Mouse (Mus musculus): ENCODE data around the gene Ttll4.

Ttll4 gene

DNA sequence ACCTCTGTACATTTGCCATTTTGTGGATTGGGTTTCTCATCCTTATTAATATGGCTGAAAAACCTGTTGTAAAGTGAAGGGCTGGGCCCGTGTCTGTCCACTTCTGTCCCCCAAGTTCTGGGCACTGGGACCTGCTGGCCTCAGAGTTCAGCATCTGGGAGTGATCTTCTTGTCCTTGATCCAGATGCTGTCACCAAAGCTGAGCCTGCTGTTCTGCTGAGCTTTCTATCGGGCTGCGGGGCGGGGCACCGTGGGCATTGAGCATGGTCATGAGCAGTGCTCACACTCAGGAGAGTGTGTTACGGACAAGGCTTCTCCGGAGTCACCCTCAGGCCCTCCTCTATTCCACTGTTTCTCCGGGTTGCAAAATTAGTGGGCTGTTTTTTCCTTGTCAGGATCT, 56.6 kb downstream of the Ttll4 start:
- DNase-seq (ENCODE audit: low read depth, low spot score): no peak
- no peaks in the 10 kb centered on the region for H3K27me3 ChIP-seq (ENCODE audit: control insufficient read depth, insufficient read depth, low read length, poor library complexity, severe bottlenecking)
- H3K36me3 ChIP-seq (ENCODE audit: control insufficient read depth, insufficient read depth, low read length, poor library complexity, severe bottlenecking): no peaks in the 10 kb centered on the region

DNA sequence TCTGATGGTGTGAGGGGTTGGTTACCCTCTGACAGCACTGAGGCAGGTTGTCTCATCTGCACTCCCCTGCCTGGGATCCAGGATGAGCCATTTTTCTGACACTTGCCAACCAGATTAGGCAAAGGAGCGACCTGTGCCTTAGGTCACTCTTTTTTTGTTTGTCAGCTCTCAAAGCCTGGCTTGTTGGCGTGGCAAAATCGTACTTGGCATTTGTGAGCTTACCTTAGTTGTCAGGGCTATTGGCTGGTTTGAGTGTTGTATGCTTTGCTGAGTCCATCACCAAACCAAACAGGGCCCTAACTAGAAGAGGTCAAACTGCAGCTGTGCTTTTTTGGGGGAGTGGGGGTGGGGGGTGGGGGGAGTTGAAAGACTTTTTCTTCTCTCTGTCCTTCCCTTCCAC, 57.7 kb downstream of the Ttll4 start:
- Histone ChIP-seq H3K27me3 (ENCODE audit: control insufficient read depth, insufficient read depth, low read length, poor library complexity, severe bottlenecking) (no peaks in the 10 kb centered on the region), H3K36me3 (ENCODE audit: control insufficient read depth, insufficient read depth, low read length, poor library complexity, severe bottlenecking) (no peaks in the 10 kb centered on the region)
- DNase-seq (ENCODE audit: low read depth, low spot score): no peak

DNA sequence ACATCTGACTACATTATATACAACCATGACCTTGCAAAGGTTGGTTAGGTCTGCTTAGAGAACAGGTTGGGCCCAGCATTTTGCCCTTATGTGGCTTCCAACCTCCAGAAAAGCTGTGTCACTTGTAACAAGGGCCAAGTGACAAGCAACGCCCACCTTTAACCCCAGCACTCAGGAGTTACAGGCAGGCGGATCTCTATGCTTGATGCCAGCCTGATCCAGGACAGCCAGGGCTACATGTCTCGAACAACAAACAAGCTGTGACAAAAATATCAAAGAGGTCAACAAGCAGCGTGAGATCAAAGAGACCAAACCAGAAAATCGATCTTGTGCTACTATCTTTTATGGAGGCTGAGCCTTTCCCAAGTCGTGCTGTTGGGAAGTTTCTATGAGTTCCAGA, 60.1 kb downstream of the Ttll4 start:
- Histone ChIP-seq H3K27me3 (ENCODE audit: control insufficient read depth, insufficient read depth, low read length, poor library complexity, severe bottlenecking) (no peaks in the 10 kb centered on the region), H3K36me3 (ENCODE audit: control insufficient read depth, insufficient read depth, low read length, poor library complexity, severe bottlenecking) (no peaks in the 10 kb centered on the region)
- DNase-seq (ENCODE audit: low read depth, low spot score): no peak

DNA sequence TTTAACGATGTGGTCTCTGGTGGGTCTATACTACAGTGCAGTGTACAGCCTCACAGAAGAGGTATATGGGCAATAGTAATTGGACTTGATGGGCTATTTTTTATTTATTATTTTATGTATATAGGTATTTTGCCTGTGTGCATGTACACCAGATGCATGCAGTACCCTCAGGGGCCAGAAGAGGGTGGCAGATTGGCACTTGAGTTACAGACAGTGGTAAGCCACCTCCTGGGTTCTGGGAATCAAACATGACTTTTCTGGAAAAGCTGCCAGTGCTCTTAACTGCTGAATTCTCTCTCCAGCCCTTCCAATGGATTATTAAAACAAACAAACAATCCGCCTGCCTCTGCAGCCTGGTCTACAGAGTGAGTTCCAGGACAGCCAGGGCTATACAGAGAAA, 62.2 kb downstream of the Ttll4 start:
- Histone ChIP-seq H3K36me3 (ENCODE audit: control insufficient read depth, insufficient read depth, low read length, poor library complexity, severe bottlenecking) (no peaks in the 10 kb centered on the region), H3K27me3 (ENCODE audit: control insufficient read depth, insufficient read depth, low read length, poor library complexity, severe bottlenecking) (no peaks in the 10 kb centered on the region)
- peak; percentile 33 for DNase-seq (ENCODE audit: low read depth, low spot score)

- Histone ChIP-seq H3K36me3 (ENCODE audit: control insufficient read depth, insufficient read depth, low read length, poor library complexity, severe bottlenecking) (no peaks in the 10 kb centered on the region), H3K27me3 (ENCODE audit: control insufficient read depth, insufficient read depth, low read length, poor library complexity, severe bottlenecking) (no peaks in the 10 kb centered on the region)
- DNase-seq (ENCODE audit: low read depth, low spot score): no peak
These were observed 64.6 kb downstream of the Ttll4 start for GRCm38 (mm10) chr1:74726114-74726513.

DNA sequence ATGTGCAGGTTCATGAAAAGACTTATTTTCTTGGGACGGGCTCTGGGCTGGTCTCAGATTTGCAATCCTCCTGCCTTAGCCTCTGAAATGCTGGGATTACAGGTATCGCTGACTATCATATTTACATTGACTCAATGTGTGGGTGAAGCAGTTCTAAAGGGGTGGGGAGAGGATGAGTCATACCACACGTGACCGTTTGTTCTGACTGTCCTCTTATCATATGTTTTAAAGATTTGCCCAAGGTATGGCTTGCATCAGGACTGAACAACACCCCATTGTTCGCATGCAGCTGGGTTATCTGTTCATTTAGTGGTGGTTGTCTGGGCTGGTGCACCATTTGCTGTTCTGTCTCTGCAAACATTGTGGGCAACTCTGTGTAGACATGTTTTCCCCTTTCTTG, 65.1 kb downstream of the Ttll4 start:
- DNase-seq (ENCODE audit: low read depth, low spot score): no peak
- H3K27me3 ChIP-seq (ENCODE audit: control insufficient read depth, insufficient read depth, low read length, poor library complexity, severe bottlenecking): no peaks in the 10 kb centered on the region
- no peaks in the 10 kb centered on the region for H3K36me3 ChIP-seq (ENCODE audit: control insufficient read depth, insufficient read depth, low read length, poor library complexity, severe bottlenecking)

GRCm38 (mm10) chr1:74728446-74728845, 66.9 kb downstream of the Ttll4 start:
- H3K36me3 ChIP-seq (ENCODE audit: control insufficient read depth, insufficient read depth, low read length, poor library complexity, severe bottlenecking): no peaks in the 10 kb centered on the region
- H3K27me3 ChIP-seq (ENCODE audit: control insufficient read depth, insufficient read depth, low read length, poor library complexity, severe bottlenecking): no peaks in the 10 kb centered on the region
- no peak for DNase-seq (ENCODE audit: low read depth, low spot score)

GRCm38 (mm10) chr1:74736977-74737376, 75.4 kb downstream of the Ttll4 start:
- DNase-seq (ENCODE audit: low read depth, low spot score): no peak
- Histone ChIP-seq H3K27me3 (ENCODE audit: control insufficient read depth, insufficient read depth, low read length, poor library complexity, severe bottlenecking) (no peaks in the 10 kb centered on the region), H3K36me3 (ENCODE audit: control insufficient read depth, insufficient read depth, low read length, poor library complexity, severe bottlenecking) (no peaks in the 10 kb centered on the region)

DNA sequence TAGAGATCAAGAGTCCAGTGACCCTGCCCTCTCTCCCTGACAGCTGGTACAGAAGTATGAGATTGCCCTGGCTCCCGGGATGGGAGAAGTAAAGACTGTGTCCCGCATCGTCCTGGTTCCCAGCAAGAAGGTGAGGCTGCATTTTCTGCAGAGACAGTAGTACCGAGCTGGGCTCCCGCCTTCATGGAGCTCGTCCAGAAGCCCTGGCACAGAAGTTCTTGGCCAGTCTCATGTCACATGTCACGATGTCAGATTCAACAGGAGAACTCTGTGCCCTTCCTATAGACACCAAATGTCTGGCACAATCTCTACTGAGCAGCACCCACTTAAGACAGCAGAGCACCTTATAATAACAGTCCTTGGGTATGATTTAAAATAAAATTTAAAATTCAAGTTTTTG, 76.0 kb downstream of the Ttll4 start:
- Histone ChIP-seq H3K27me3 (ENCODE audit: control insufficient read depth, insufficient read depth, low read length, poor library complexity, severe bottlenecking) (no peaks in the 10 kb centered on the region), H3K36me3 (ENCODE audit: control insufficient read depth, insufficient read depth, low read length, poor library complexity, severe bottlenecking) (no peaks in the 10 kb centered on the region)
- no peak for DNase-seq (ENCODE audit: low read depth, low spot score)

DNA sequence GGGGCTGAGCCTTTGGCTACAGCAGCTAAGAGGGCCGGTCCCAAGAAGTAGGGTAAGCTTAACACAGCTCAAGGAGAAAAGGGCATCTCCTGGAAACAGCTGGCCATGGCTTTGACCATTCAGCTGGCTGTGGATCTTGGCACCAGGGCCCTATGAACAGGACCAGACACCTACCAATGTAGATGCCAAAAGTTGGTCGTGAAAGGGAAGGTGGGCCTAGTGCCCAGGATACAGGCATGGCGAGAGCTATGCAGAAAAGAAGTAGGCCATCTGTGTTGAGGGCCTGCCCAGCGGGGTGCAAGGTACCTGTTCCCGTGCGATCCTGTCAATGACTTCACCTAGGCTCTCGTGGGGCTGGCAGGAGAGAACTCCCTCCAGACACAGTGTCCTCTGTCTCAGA, 79.3 kb downstream of the Ttll4 start:
- Histone ChIP-seq H3K27me3 (ENCODE audit: control insufficient read depth, insufficient read depth, low read length, poor library complexity, severe bottlenecking) (no peaks in the 10 kb centered on the region), H3K36me3 (ENCODE audit: control insufficient read depth, insufficient read depth, low read length, poor library complexity, severe bottlenecking) (no peaks in the 10 kb centered on the region)
- DNase-seq (ENCODE audit: low read depth, low spot score): no peak

DNA sequence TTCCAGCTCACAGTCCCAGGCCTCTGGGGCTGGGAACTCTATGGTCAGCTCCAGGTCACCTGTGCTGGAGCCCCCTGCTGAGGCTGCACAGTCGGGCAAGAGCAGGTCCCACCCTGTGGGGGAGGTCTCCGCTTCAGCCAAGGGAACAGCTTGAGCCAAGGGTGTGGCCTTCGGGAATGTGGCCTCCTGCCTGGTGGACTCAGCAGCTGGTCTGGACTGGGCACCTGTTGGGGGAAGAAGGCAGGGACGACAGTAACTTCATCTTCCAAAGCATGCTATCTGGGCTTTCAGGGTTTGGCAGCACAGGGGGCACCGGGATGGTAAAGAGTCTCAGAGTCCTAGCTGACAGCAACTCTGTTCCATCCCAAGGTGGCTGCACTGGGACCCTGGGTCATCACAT, 85.8 kb downstream of the Ttll4 start:
- H3K27me3 ChIP-seq (ENCODE audit: control insufficient read depth, insufficient read depth, low read length, poor library complexity, severe bottlenecking): no peaks in the 10 kb centered on the region
- no peaks in the 10 kb centered on the region for H3K36me3 ChIP-seq (ENCODE audit: control insufficient read depth, insufficient read depth, low read length, poor library complexity, severe bottlenecking)
- DNase-seq (ENCODE audit: low read depth, low spot score): no peak

GRCm38 (mm10) chr1:74748643-74749271, 87.2 kb downstream of the Ttll4 start, which contains the start of gene Prkag3:
TSS of gene Prkag3 (minus strand) at chr1:74749221.
- H3K36me3 ChIP-seq (ENCODE audit: control insufficient read depth, insufficient read depth, low read length, poor library complexity, severe bottlenecking): no peaks in the 10 kb centered on the region
- no peaks in the 10 kb centered on the region for H3K27me3 ChIP-seq (ENCODE audit: control insufficient read depth, insufficient read depth, low read length, poor library complexity, severe bottlenecking)
- DNase-seq (ENCODE audit: low read depth, low spot score): peak; percentile 65

- Histone ChIP-seq H3K27me3 (ENCODE audit: control insufficient read depth, insufficient read depth, low read length, poor library complexity, severe bottlenecking) (no peaks in the 10 kb centered on the region), H3K36me3 (ENCODE audit: control insufficient read depth, insufficient read depth, low read length, poor library complexity, severe bottlenecking) (no peaks in the 10 kb centered on the region)
- DNase-seq (ENCODE audit: low read depth, low spot score): no peak
These were observed 87.8 kb downstream of the Ttll4 start for GRCm38 (mm10) chr1:74749301-74749700.

- no peaks in the 10 kb centered on the region for H3K36me3 ChIP-seq (ENCODE audit: control insufficient read depth, insufficient read depth, low read length, poor library complexity, severe bottlenecking)
- no peaks in the 10 kb centered on the region for H3K27me3 ChIP-seq (ENCODE audit: control insufficient read depth, insufficient read depth, low read length, poor library complexity, severe bottlenecking)
- DNase-seq (ENCODE audit: low read depth, low spot score): no peak
These were observed 89.1 kb downstream of the Ttll4 start for GRCm38 (mm10) chr1:74750683-74751082.

GRCm38 (mm10) chr1:74752150-74752549, 90.6 kb downstream of the Ttll4 start:
- no peaks in the 10 kb centered on the region for H3K36me3 ChIP-seq (ENCODE audit: control insufficient read depth, insufficient read depth, low read length, poor library complexity, severe bottlenecking)
- no peaks in the 10 kb centered on the region for H3K27me3 ChIP-seq (ENCODE audit: control insufficient read depth, insufficient read depth, low read length, poor library complexity, severe bottlenecking)
- DNase-seq (ENCODE audit: low read depth, low spot score): no peak

GRCm38 (mm10) chr1:74752833-74753232, 91.3 kb downstream of the Ttll4 start:
- no peak for DNase-seq (ENCODE audit: low read depth, low spot score)
- no peaks in the 10 kb centered on the region for H3K27me3 ChIP-seq (ENCODE audit: control insufficient read depth, insufficient read depth, low read length, poor library complexity, severe bottlenecking)
- no peaks in the 10 kb centered on the region for H3K36me3 ChIP-seq (ENCODE audit: control insufficient read depth, insufficient read depth, low read length, poor library complexity, severe bottlenecking)
